Mouse (Mus musculus) lung, postnatal 36 days (tissue): ENCODE data around the gene Naa10.

Source experiments
- DNase-seq: peaks from one replicate; pipeline ENCODE4 v3.0.0; 2022; ENCODE audit warnings: mixed read lengths

Gene Naa10

DNA sequence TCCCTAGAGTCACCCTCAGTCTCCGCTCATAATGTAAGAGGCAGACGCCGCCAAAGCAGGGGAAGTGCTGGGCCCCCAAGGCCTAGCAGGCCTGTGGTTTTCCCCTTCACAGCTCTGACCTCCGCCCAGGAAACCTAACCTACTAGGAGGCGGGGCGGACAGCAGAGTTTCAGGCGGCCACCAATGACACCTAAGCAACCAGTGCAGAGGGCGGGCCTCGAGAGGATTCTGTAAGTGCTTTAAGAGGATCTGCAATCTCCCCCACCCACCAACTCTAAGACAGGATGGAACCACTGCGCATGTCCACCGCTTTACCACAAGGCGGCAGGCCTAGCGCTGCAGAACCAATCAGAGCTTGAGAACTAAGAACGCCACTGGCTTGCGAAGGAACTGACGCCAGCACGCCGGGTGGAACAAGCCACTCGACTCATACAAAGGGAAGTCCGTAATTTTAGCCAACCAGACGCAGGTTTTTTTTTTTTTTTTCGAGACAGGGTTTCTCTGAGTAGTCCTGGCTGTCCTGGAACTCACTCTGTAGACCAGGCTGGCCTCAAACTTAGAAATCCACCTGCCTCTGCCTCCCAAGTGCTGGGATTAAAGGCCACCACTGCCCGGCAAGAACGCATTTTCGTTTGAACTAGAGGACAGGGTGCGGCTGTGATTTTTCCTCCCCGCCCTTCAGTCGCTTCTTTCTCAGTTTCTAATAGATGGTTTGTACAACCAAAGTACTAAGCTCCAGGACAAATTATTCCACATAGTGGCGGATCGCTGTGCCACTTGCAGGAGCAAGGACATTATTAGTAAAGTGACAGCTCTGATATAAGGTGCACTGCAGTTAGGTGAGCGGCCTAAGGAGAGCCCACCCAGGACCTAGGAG, 6.7 kb downstream of the Naa10 start:
- peak; percentile 97 for DNase-seq

- DNase-seq = peak; percentile 37
These were observed 10.2 kb downstream of the Naa10 start for GRCm38 (mm10) chrX:73911588-73911987.

DNA sequence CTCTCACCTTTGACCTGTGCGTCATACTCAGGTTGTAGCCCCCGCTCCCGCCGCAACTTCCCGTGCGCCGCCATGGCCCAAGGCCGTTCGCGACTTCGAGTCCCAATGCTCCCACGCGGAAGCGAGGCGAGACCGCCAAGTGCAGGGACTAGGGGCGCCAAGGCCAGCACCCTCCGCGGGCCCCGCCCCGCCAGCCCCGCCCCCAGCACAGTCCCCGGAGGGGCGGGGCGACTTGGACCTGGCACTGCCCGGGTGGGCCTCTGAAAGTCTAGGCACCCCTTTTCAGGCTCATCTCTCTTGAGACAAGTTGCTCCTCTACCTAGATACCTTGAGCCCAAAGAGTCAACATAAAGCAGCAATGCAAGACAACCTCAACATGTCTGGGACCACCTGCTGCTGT, 10.6 kb downstream of the Naa10 start:
- DNase-seq = peak; percentile 32

DNA sequence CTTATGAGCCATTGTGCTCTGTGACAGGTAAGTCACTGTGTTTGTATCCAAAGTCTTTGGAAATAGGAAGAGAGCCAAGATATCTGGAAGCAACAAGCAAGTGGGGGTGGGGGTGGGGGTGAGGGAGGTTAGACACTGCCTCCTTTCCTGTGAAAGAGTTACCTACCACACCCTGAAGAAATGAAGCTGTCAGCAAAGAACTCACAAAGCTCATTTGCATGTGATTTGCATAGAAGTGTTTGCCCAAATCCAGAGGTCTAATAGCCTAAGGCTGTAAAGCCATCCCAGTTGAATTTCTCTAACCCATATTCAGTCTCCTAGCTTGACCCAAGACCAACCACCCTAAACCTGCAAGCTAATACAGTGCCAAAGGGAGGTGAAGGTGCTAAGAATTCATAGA, 11.3 kb downstream of the Naa10 start:
- DNase-seq = no peak

GRCm38 (mm10) chrX:73910049-73910448, 11.7 kb downstream of the Naa10 start:
- DNase-seq = no peak

DNA sequence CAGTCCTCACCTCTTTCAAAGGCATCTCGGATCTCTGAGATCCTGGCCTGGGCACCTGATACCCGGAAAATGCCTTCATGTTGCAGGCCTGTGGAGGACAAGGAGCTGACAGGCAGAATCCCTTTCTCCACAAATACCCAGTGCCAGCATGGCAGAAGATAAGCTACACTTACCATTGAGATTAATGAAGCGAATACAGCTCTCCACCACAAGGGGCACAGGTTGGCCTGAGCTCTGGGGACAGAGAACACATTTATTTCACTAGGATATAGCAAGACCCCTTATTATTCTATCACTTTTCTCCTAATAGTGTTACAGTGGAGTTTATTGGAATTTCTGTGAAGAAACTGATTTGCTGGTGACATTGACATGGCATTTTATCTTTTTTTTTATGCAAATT, 23.8 kb downstream of the Naa10 start:
- DNase-seq = no peak

DNA sequence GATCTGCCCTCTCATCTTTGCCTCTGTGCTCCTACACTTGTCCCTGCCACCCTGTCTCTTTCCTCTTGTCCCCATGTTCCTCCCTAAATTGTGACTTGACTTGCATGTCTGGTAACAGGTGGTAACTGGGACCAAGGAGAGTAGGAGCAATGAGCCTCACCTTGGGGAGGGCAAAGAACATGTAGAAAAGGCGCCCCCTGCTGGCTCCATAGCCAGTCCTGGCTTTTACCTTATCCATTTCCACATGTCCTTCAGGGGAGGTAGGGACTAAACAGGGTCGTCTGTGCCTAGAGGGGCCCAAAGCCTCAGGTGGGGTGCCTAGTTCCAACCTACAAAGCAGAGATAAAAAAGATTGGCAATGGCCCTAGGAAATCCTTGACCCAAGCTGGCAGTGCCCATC, 26.0 kb downstream of the Naa10 start, which contains the start of gene L1cam:
Gene L1cam, minus strand, starts transcription at position 387 of the 400 bp plus-strand sequence.
- DNase-seq = peak; percentile 72

- no peak for DNase-seq
These were observed 28.9 kb downstream of the Naa10 start for GRCm38 (mm10) chrX:73892833-73893232.

DNA sequence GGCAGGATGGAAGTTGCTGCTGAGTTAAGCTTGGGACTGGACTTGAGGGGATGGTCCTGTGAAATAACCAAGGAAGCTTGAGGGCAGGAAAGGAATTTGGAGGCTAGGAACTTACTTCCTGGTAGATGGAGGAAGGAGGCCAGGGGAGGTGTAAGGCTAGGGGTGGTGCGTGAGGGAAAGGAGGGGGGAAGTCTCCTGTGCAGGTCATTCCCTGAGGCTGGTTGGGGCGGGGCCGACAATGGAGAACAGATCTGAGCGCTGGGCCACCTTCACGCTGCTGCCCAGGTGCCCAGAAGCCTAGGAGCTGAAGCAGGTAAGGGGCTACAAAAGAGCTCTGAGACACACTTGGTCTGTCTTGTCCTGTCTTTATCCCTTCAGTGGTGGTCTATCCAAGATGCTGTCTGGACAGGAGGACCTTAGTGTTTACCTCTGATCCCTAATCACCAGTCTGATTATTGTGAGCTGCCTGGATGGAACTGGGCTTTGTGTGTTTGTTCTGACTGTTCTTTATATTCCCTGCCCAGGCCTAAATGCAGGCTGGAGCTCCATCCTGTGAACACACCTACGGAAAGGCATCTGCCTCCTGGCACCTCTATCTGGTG, 30.1 kb downstream of the Naa10 start, which contains the start of gene Avpr2:
Gene Avpr2, plus strand, starts transcription at position 552 of the 602 bp plus-strand sequence.
- no peak for DNase-seq

DNA sequence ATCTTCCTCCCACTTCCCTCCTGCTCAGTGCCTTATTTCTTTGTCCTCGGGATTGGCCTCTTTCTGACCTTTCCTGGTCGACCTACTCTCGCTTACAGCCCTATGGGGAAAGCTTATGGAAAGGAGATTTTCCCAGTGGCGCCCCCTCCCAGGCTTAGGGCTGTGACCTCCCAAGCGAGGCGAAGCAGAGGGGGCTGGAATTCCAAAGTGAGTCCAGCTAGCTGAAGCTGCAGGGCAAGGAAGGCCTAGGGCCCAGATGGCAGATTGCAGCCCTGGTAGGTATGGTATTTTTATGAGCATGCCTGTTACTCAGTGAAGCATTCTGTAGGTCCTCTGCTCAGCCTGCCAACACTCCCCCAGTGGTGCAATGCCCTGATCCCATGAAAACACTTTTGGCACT, 40.3 kb downstream of the Naa10 start:
- no peak for DNase-seq

DNA sequence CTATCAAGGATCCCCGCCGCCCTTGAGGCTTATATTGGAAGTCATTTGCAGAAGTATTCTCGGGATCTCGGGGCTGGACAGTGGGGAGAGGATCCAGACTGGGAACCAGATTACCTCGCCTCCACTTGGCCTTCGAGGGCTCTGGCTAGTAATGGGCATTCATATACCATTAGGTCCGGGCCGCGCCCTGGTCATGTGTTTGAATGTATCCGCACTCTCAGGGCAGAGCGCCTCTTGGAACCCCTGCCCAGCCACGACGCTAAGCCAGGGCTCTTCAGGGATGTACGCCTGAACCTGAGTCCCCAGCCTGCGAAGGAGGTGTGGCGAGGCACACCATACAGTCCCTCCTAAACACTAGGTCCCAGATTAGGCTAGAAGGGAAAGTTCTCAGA, 40.7 kb downstream of the Naa10 start:
- no peak for DNase-seq

GRCm38 (mm10) chrX:73880194-73881035, 41.3 kb downstream of the Naa10 start:
- peak; percentile 67 for DNase-seq

- DNase-seq = no peak
These were observed 44.7 kb downstream of the Naa10 start for GRCm38 (mm10) chrX:73877014-73877413.

DNA sequence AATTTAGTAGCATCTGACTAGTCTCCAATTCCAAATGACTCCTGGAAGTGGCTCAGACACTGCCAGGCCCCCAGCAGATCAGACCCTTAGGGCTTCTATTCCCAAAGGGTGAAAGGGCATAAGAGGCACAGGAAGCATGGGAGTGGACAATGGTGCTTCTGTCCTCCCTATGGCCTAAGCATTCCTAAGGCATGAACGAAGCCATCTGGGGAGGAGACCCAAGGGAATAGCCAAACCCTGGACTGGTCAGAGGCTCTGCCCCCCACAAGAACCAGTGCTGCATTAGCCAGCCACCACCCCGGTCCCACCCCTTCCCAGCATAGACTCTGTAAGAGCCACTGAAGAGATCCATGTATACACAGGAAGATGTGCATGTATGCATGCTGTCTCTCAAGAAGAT, 45.9 kb downstream of the Naa10 start:
- no peak for DNase-seq

DNA sequence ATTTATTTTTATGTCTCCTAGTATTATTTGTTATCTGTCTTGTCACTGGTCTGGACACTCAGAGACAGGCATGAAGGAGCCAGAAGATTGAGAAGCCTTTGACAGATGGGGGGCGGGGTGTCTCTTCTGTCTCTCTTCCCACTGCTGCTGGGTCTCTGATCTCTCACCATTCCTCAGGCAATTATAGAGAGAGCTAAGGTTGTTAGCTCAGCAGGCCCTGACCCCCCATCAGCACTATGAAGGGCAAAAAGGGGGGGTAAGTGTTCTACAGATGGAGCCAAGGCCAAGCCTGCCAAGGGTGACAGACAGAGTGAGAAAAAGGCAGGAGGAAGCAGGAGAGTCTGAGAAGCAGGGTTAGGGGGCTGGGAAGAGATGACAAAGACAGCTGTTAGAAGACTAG, 49.8 kb downstream of the Naa10 start:
- no peak for DNase-seq

GRCm38 (mm10) chrX:73871474-73871873, 50.3 kb downstream of the Naa10 start:
- no peak for DNase-seq

GRCm38 (mm10) chrX:73869334-73869733, 52.4 kb downstream of the Naa10 start:
- no peak for DNase-seq

GRCm38 (mm10) chrX:73867852-73868251, 53.9 kb downstream of the Naa10 start:
- no peak for DNase-seq

DNA sequence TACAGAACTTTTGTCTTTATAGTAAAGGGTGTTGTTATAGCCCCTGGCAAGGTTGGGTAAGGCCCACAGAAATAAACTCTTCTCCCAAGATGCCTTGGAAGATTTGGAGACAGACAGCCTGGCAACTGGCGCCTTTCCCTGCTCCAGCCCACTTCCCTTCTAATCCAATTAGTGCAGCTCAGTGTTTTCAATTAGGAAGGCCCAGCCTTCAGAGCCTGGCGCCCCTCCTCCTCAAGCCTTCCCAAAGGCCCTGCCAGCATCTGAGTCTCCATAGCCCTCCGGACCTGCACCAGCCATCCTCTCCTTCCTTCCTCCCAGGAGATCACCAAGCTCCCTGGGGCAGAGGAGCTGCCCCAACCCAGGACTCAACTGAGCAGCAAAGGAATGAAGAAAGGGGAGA, 54.5 kb downstream of the Naa10 start:
- no peak for DNase-seq
